ENCODE assay signal across 13 mouse cellular contexts in the genomic region with DNA sequence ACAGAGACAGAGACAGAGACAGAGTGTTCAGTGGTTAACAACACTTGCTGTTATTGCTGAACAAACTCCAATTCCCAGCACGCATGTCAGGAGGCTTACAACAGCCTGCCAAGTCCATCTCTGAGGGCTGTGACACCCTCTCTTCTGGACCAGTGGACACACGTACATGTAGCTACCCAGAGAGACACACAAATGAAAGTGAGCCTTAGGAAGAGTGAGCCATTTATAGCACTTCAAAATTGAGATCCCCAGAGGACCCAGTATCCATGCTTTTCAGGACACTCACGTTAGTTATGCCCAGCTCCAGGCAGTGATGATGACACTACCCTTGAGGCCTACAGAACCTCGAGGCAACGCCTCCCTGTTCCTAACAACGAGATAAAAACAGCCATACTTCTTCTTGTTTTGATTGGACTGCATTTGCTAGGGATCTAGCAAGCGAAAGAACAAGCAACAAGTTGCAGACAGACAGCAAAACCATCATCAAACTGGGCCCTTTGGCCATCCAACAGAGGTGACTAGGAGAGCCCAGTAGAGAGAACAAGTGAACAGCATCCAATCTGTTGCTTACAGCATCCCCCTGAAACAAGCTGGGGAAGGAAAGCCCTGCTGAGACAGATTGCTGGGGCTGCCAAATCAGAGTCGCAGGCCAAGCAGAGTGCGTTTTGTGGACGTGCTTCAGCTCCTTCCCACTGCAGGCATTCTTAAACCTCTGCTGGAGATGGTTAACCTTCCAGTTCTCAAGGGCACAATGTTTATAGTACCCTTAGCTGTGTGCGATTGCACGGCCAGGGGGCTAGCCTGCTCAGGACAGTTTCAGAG. TPM values are rescaled to one million over a fixed set of nuclear protein-coding genes. Genes with fewer than 3 reads are reported as not detected.
A peak's percentile ranks its signal among the peaks of the same experiment; 100 is the strongest.
DNase-seq lines count a peak whose midpoint lies in the region; ATAC-seq and TF ChIP-seq lines count a peak whose summit lies in the region.
"Had no signal": no experiment of that assay in that cellular context is flagged by ENCODE, and none has a peak within 500 bp of the region (broad histone marks: within the 10 kb centered on the region; RNA-seq: fewer than 3 reads in every experiment).

No protein-coding gene starts in this region.

- no peak overlapping the region for H3K4me3 ChIP-seq in kidney, embryonic 15.5 days (replicated peaks)
- no peak overlapping the region for H3K4me3 ChIP-seq in MEL (ENCODE audit: control insufficient read depth in 1 of 2, insufficient read depth in 1 of 2, low read depth in 2 of 2, low read length in 2 of 2)
- no peak overlapping the region for H3K4me3 ChIP-seq in heart, embryonic 12.5 days
- H3K4me3 ChIP-seq: liver, embryonic 15.5 days; midbrain, embryonic 12.5 days had no signal

- peaks cover 73% of the 10 kb centered on the region for H3K4me1 ChIP-seq in kidney, embryonic 15.5 days
- H3K4me1 ChIP-seq in MEL (ENCODE audit: control insufficient read depth in 1 of 2, insufficient read depth in 2 of 2, low read length in 2 of 2): peaks cover 0 to 20% of the 10 kb centered on the region in 2 experiments; a peak in 2 of 4 replicates
- H3K4me1 ChIP-seq in heart, embryonic 12.5 days (replicated peaks): peaks cover 84% of the 10 kb centered on the region

- TF ChIP-seq CTCF in MEL (IDR thresholded peaks at IDR 0.05 in 2 of 3, conservative IDR thresholded peaks at IDR 0.05 in 1 of 3; ENCODE audit: control insufficient read depth in 1 of 3, insufficient read depth in 1 of 3, low read depth in 2 of 3, low read length in 3 of 3, poor library complexity in 1 of 3, severe bottlenecking in 1 of 3): no peak

- TF ChIP-seq RAD21 in MEL (IDR thresholded peaks at IDR 0.05; ENCODE audit: low read depth, low read length): no peak

- H3K79me2 ChIP-seq in MEL (ENCODE audit: control insufficient read depth, insufficient read depth, low read length, poor library complexity): no peaks in the 10 kb centered on the region

- no peak for TF ChIP-seq POLR2A in MEL (IDR thresholded peaks at IDR 0.05; ENCODE audit: control insufficient read depth in 1 of 2, insufficient read depth in 1 of 2, low read depth in 1 of 2, low read length in 2 of 2, poor library complexity in 1 of 2)

- H3K9me3 ChIP-seq in kidney, embryonic 15.5 days (replicated peaks): no peaks in the 10 kb centered on the region
- no peaks in the 10 kb centered on the region for H3K9me3 ChIP-seq in MEL (replicated peaks; ENCODE audit: insufficient read depth, low read length)
- H3K9me3 ChIP-seq in heart, embryonic 12.5 days (replicated peaks): no peaks in the 10 kb centered on the region
- H3K9me3 ChIP-seq: liver, embryonic 15.5 days; midbrain, embryonic 12.5 days had no signal

- no peak for ATAC-seq in kidney, embryonic 15.5 days (replicated peaks; ENCODE audit: low FRiP score)
- ATAC-seq in heart, embryonic 12.5 days (ENCODE audit: insufficient number of reproducible peaks, low FRiP score): no peak
- ATAC-seq in erythroid progenitor cell, adult 5-6 weeks (replicated peaks; ENCODE audit: low FRiP score, poor library complexity, severe bottlenecking): no peak
- ATAC-seq: forebrain, postnatal 0 days had no signal

- H3K36me3 ChIP-seq in kidney, embryonic 15.5 days: no peaks in the 10 kb centered on the region
- H3K36me3 ChIP-seq in MEL (ENCODE audit: control insufficient read depth in 1 of 2, insufficient read depth in 2 of 2, low read length in 2 of 2): peaks cover 0 to 4% of the 10 kb centered on the region in 2 experiments; a peak in 2 of 4 replicates
- H3K36me3 ChIP-seq in heart, embryonic 12.5 days: 0 out of 2 replicates have a peak, but pooled peaks cover 2% of the 10 kb centered on the region
- H3K36me3 ChIP-seq: liver, embryonic 15.5 days; midbrain, embryonic 12.5 days had no signal

- WGBS in kidney, embryonic 15.5 days: 46% methylated on average over 12 of the region's 12 CpGs
- 48% methylated on average over 12 of the region's 12 CpGs for WGBS in heart, embryonic 12.5 days

- no peak for TF ChIP-seq EP300 in MEL (IDR thresholded peaks at IDR 0.05; ENCODE audit: low read depth in 1 of 2, low read length in 2 of 2)

- peak; percentile 54 to 59 for DNase-seq in cerebellum, adult 18-20 months
- DNase-seq in cerebellum, postnatal 36 days: no peak
- no peak for DNase-seq in kidney, adult 18-20 months
- DNase-seq in MEL (ENCODE audit: low read depth, low spot score): peak; percentile 32
- no peak for DNase-seq in urinary bladder, postnatal 14 days (ENCODE audit: low spot score)
- DNase-seq: forebrain, postnatal 0 days; right cerebral cortex, postnatal 14 days; thymus, postnatal 36 days had no signal

- 0 out of 2 replicates have a peak overlapping the region, but pooled peaks have one; percentile 23 for H3K27ac ChIP-seq in kidney, embryonic 15.5 days
- no peak overlapping the region for H3K27ac ChIP-seq in MEL (ENCODE audit: control insufficient read depth, low read depth, low read length)
- H3K27ac ChIP-seq in heart, embryonic 12.5 days (ENCODE audit: poor library complexity, severe bottlenecking): peak overlapping the region; percentile 89
- H3K27ac ChIP-seq: liver, embryonic 15.5 days; midbrain, embryonic 12.5 days had no signal

- H3K9ac ChIP-seq in kidney, embryonic 15.5 days: no peak overlapping the region
- H3K9ac ChIP-seq in MEL (ENCODE audit: control insufficient read depth, low read depth, low read length, poor library complexity, severe bottlenecking): no peak overlapping the region
- 0 out of 2 replicates have a peak overlapping the region, but pooled peaks have one; percentile 32 for H3K9ac ChIP-seq in heart, embryonic 12.5 days
- H3K9ac ChIP-seq: forebrain, postnatal 0 days; liver, embryonic 15.5 days; midbrain, embryonic 12.5 days had no signal

- no peak overlapping the region for H3K4me2 ChIP-seq in kidney, embryonic 15.5 days
- no peak overlapping the region for H3K4me2 ChIP-seq in heart, embryonic 12.5 days
- H3K4me2 ChIP-seq: liver, embryonic 15.5 days; midbrain, embryonic 12.5 days had no signal

- H3K27me3 ChIP-seq in kidney, embryonic 15.5 days: peaks cover 20% of the 10 kb centered on the region
- H3K27me3 ChIP-seq in MEL (ENCODE audit: control insufficient read depth in 1 of 2, insufficient read depth in 2 of 2, low read length in 2 of 2): peaks cover 0 to 2% of the 10 kb centered on the region in 2 experiments; a peak in 1 of 4 replicates
- H3K27me3 ChIP-seq in heart, embryonic 12.5 days (replicated peaks): no peaks in the 10 kb centered on the region
- H3K27me3 ChIP-seq: liver, embryonic 15.5 days; midbrain, embryonic 12.5 days had no signal

TF ChIP-seq in MEL, 35 proteins besides CTCF, POLR2A, EP300 and RAD21:
- no peak for TF ChIP-seq NELFE (IDR thresholded peaks at IDR 0.05; ENCODE audit: low read depth, low read length)
- TF ChIP-seq KAT2A (conservative IDR thresholded peaks at IDR 0.05; ENCODE audit: low read depth, low read length): no peak
- TF ChIP-seq HCFC1 (IDR thresholded peaks at IDR 0.05; ENCODE audit: low read depth, low read length): no peak
- no peak for TF ChIP-seq ZC3H11A (IDR thresholded peaks at IDR 0.05; ENCODE audit: low read depth, low read length)
- TF ChIP-seq NRF1 (IDR thresholded peaks at IDR 0.05; ENCODE audit: insufficient read depth, low read depth, low read length, poor library complexity, severe bottlenecking): no peak

RNA-seq across cellular contexts. Expression of a gene that starts 28.3 kb away (rescaled TPM):
- 62.5 and 63.6 TPM in 2 replicates for polyA plus RNA-seq in kidney, embryonic 15.5 days (2015; fragmentation: Nextera tagmentation; extraction: Ambion mirVana)
- total RNA-seq in MEL (2012; rRNA removed): 125 and 132 TPM in 2 replicates
- polyA plus RNA-seq in MEL (2012; ENCODE audit: insufficient read depth in 1 of 2, insufficient read length in 2 of 2, low read depth in 1 of 2, low replicate concordance in 2 of 2, missing spikeins in 1 of 2): 100 to 1,000 TPM in 1 of 2 experiments, not detected in 1; 109 TPM
- polyA plus RNA-seq in heart, embryonic 12.5 days (2016; fragmentation: Nextera tagmentation; extraction: Ambion mirVana): 34.6 and 38.2 TPM in 2 replicates
- total RNA-seq in erythroid progenitor cell, adult 5-6 weeks (2015; ENCODE audit: low replicate concordance): 5.4 TPM in 2 replicates
- 8.5 and 9.2 TPM in 2 replicates for total RNA-seq in erythroid progenitor cell, adult 5-6 weeks (2017; ENCODE audit: low replicate concordance)

Comparison
In these comparisons a context has a peak if more than half of its experiments do, and no peak if none do; other contexts are left out.
1. DNase-seq: peak in cerebellum, adult 18-20 months (2 of 2) and MEL (single experiment); none in cerebellum, postnatal 36 days (0 of 2), kidney, adult 18-20 months (single experiment) and urinary bladder, postnatal 14 days (single experiment).